Mouse (Mus musculus): ENCODE data around the gene Hunk.

DNA sequence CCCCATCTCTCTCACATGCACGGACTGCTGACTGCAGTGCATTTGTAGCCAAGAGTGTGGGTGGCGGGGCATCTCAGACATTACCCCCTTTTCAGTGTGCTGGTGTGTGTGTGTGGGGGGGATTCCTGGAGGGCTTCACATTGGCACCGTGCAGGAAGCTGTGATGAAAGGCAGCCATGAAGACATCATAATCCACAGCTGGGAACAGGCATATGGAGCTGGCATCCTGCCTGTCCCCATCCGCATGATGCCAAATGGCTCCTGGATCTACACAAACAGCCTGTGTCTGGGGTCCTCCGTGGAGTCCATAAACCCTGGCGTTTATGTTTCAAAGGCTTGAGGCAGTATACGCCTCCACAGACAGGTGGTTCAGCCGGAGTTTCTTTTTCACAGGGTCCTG is 132.4 kb downstream of the Hunk start:
- TF ChIP-seq CTCF (IDR thresholded peaks at IDR 0.05; ENCODE audit: low read depth) (no peak), EP300 (optimal IDR thresholded peaks at IDR 0.05) (no peak)

All from stomach, postnatal 0 days (tissue).